Mouse (Mus musculus) layer of hippocampus, adult 2 months (tissue): ENCODE measurements around the gene Sstr5. TPM values are rescaled to one million over a fixed set of nuclear protein-coding genes. Genes with fewer than 3 reads are reported as not detected.

Experiments used
- DNase-seq, 2 experiments: peaks; one replicate each; pipeline ENCODE4 v3.0.0; 2022; ENCODE audit warnings: low spot score in 2 of 2
- H3K27ac ChIP-seq: fragments of 200-600 bp; 2 replicates; pipeline ENCODE4 v1.8.1; 2022
- H3K4me3 ChIP-seq: fragments of 200-600 bp; 2 replicates; pipeline ENCODE4 v1.8.1; 2022; ENCODE audit warnings: mild to moderate bottlenecking
- CTCF ChIP-seq: fragments of 200-600 bp; conservative IDR thresholded peaks from 2 replicates; pipeline ENCODE4 v1.8.1; 2022; ENCODE audit warnings: antibody characterized with exemption, mild to moderate bottlenecking, moderate library complexity
- total RNA-seq, 2 experiments: library from RNA; stranded (reverse); gene quantifications; 2 replicates each; pipeline ENCODE4 v1.2.3; 2021

Sstr5 gene
- total RNA-seq, 2 experiments from 2014 or later, result 0.15 TPM; not detected in 1

- no peak overlapping the region for H3K27ac ChIP-seq
- DNase-seq, result no peak
- no peak for TF ChIP-seq CTCF
- H3K4me3 ChIP-seq, result no peak overlapping the region
Measured at GRCm38 (mm10) chr17:25441417-25441816, 55.7 kb downstream of the Sstr5 start.

Other genes with a start within 250 kb of the Sstr5 start
- gene Baiap3, start 240.9 kb downstream of the Sstr5 start, total RNA-seq, result 10 to 100 TPM in 1 of 2 experiments, 1 to 10 TPM in 1; 9.9 to 10.5 TPM
- gene Ube2i, start 222.7 kb downstream of the Sstr5 start, total RNA-seq, result 100 to 1,000 TPM; 229 to 239 TPM
- not detected for gene Prss34, start 198.9 kb downstream of the Sstr5 start, total RNA-seq
- not detected for gene Prss28, start 188.6 kb downstream of the Sstr5 start, total RNA-seq
- not detected for gene Prss29, start 178.6 kb downstream of the Sstr5 start, total RNA-seq
- gene Tpsab1, start 151.7 kb downstream of the Sstr5 start, total RNA-seq, result not detected
- gene Tpsb2, start 131.0 kb downstream of the Sstr5 start, total RNA-seq, result under 1 TPM in 1 of 2 experiments, not detected in 1; 0.82 TPM
- not detected for gene Tpsg1, start 128.0 kb downstream of the Sstr5 start, total RNA-seq
- 100 to 1,000 TPM; 121 to 142 TPM for gene Cacna1h, start 63.5 kb downstream of the Sstr5 start, total RNA-seq
- 1 to 10 TPM; 1.8 to 2.0 TPM for gene Tekt4, start 42.7 kb downstream of the Sstr5 start, total RNA-seq
- 10 to 100 TPM; 47.7 to 55.7 TPM for gene Sox8, start 73.4 kb upstream of the Sstr5 start, total RNA-seq
- gene Lmf1, start 81.8 kb upstream of the Sstr5 start, total RNA-seq, result 10 to 100 TPM; 25.5 to 31.2 TPM
- 100 to 1,000 TPM; 106 to 122 TPM for gene Gng13, start 219.9 kb upstream of the Sstr5 start, total RNA-seq
- 1 to 10 TPM; 1.2 to 1.8 TPM for gene Chtf18, start 230.1 kb upstream of the Sstr5 start, total RNA-seq
- gene Rpusd1, start 230.4 kb upstream of the Sstr5 start, total RNA-seq, result 10 to 100 TPM; 54.5 to 56.9 TPM
- gene Mslnl, start 238.8 kb upstream of the Sstr5 start, total RNA-seq, result not detected